Mouse (Mus musculus) stomach, embryonic 14.5 days (tissue): ENCODE results near the gene Slc45a2. TPM values are rescaled to one million over a fixed set of nuclear protein-coding genes. Genes with fewer than 3 reads are reported as not detected.

ENCODE experiments used
- ATAC-seq: fragments of 200-750 bp; cut with Nextera tagmentation; 2 replicates; pipeline ENCODE4 v1.8.0; 2017; ENCODE audit warnings: low read depth, moderate TSS enrichment; ENCODE audit not compliant: insufficient number of reproducible peaks, insufficient read depth, low FRiP score
- H3K27ac ChIP-seq: fragments of 300-500 bp; sonication (generic); 2 replicates; pipeline ENCODE4 v1.5.1; 2014; ENCODE audit warnings: mild to moderate bottlenecking, low read length, moderate library complexity, mixed read lengths
- H3K27me3 ChIP-seq: fragments of 300-500 bp; sonication (generic); 2 replicates; pipeline ENCODE4 v1.6.1; 2014; ENCODE audit warnings: low read length, control low read depth, mixed read lengths; ENCODE audit not compliant: control insufficient read depth, insufficient read depth
- H3K36me3 ChIP-seq: fragments of 300-500 bp; sonication (generic); 2 replicates; pipeline ENCODE4 v1.6.1; 2014; ENCODE audit warnings: mild to moderate bottlenecking, control low read depth, low read length, moderate library complexity, mixed read lengths; ENCODE audit not compliant: control insufficient read depth, insufficient read depth
- H3K4me1 ChIP-seq: fragments of 300-500 bp; sonication (generic); 2 replicates; pipeline ENCODE4 v1.6.1; 2014; ENCODE audit warnings: low read length, control low read depth, mixed read lengths; ENCODE audit not compliant: control insufficient read depth, insufficient read depth
- H3K4me2 ChIP-seq: fragments of 300-500 bp; sonication (generic); replicated peaks from 2 replicates; pipeline ENCODE4 v1.6.1; 2014; ENCODE audit warnings: low read depth, low read length, control low read depth
- H3K4me3 ChIP-seq: fragments of 300-500 bp; sonication (generic); 2 replicates; pipeline ENCODE4 v1.5.1; 2014; ENCODE audit warnings: low read depth, low read length, control low read depth
- H3K9ac ChIP-seq: fragments of 300-500 bp; sonication (generic); replicated peaks from 2 replicates; pipeline ENCODE4 v1.6.1; 2014; ENCODE audit warnings: low read depth, mild to moderate bottlenecking, control low read depth, low read length, moderate library complexity, mixed read lengths
- H3K9me3 ChIP-seq: fragments of 300-500 bp; sonication (generic); 2 replicates; pipeline ENCODE4 v1.6.1; 2016; ENCODE audit warnings: low read depth, low read length, control low read depth; ENCODE audit not compliant: control insufficient read depth
- WGBS: fragments of 180-500 bp; shearing (Covaris S2); extraction: QIAGEN DNeasy Blood & Tissue Kit; methylation state at CpG from one replicate; pipeline ENCODE4 v1.1.7; 2014; 5-methylcytosine and 5-hydroxymethylcytosine counted together
- polyA plus RNA-seq: library from polyadenylated mRNA; unstranded; fragments of >200 nt; fragmentation: Nextera tagmentation; extraction: Ambion mirVana; gene quantifications from 2 replicates; pipeline ENCODE4 v1.2.1, GENCODE M21; 2014

Gene Slc45a2
- polyA plus RNA-seq: not detected in 2 replicates

DNA sequence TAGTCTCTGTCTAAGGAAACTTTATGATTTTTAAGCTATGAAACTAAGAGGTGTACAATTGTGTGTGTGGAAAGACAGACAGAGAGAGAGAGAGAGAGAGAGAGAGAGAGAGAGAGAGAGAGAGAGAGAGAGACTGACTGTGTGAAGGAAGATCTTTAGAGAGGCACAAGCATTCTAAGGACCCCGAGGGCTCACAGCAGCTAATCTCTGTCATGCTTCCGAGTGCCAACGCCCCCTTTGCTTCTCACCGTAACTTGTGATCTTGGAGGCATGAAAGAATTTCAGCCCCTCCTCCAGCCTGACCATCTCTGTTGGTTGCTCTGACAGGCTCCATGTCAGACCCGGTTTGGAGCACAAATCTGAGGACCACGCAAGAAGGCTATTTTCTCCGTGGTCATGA is at the start of gene Slc45a2:
Gene Slc45a2 (plus strand): TSS at position 301 of the 400 bp plus-strand sequence.
- no peaks in the 10 kb centered on the region for H3K27me3 ChIP-seq
- H3K4me3 ChIP-seq: no peak within 1 kb of the TSS
- no peaks in the 10 kb centered on the region for H3K4me1 ChIP-seq
- WGBS: 56% methylated on average over 7 of the region's 7 CpGs
- no peak within 1 kb of the TSS for H3K27ac ChIP-seq
- H3K4me2 ChIP-seq: no peak within 1 kb of the TSS
- no peak for ATAC-seq
- no peaks in the 10 kb centered on the region for H3K9me3 ChIP-seq
- no peaks in the 10 kb centered on the region; the same call in 1 of the 2 replicates for H3K36me3 ChIP-seq
- no peak within 1 kb of the TSS for H3K9ac ChIP-seq

DNA sequence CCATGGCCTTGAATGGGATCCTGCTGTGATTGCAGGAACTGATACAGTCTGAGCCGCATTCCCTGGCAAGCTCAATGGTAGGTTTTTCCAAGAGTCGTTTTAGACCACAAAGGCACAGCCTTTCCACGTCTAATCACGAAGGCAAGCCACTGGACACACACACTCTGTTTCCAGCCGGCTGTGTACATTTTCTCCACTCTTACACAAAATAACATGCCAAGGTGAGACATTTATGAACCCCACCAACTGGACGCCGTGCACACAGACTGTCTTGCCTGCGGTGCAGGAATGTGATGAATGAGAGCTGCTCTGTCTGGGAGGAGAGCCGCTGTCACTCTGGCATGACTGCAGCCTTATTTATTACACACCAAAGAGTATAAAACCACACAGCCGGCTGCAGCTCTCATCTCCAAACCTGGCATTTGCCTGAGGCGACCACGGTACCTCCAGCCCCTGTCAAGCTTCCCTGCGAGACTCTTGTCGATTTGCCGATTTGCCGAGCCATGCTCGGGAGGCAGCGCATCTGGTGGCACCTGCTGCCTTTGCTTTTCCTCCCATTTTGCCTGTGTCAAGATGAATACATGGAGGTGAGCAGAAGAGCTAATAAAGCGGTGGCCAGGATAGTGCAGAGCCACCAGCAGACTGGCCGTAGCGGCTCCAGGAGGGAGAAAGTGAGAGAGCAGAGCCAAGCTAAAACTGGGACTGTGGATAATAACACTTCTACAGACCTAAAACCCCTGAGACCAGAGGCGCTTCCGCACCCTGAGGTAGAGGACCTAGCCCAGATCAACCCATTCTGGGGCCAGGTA is 48.4 kb upstream of the Slc45a2 start, which contains the start of gene C1qtnf3:
Gene C1qtnf3 (plus strand): TSS at position 382 of the 809 bp plus-strand sequence.
- no peak within 1 kb of the TSS for H3K27ac ChIP-seq
- H3K36me3 ChIP-seq: no peaks in the 10 kb centered on the region
- no peak within 1 kb of the TSS for H3K9ac ChIP-seq
- no peaks in the 10 kb centered on the region for H3K9me3 ChIP-seq
- no peaks in the 10 kb centered on the region for H3K27me3 ChIP-seq
- no peak within 1 kb of the TSS for H3K4me3 ChIP-seq
- no peak for ATAC-seq
- no peak within 1 kb of the TSS for H3K4me2 ChIP-seq
- no peaks in the 10 kb centered on the region for H3K4me1 ChIP-seq
- whole genome bisulfite sequencing: 53% methylated on average over 23 of the region's 23 CpGs

DNA sequence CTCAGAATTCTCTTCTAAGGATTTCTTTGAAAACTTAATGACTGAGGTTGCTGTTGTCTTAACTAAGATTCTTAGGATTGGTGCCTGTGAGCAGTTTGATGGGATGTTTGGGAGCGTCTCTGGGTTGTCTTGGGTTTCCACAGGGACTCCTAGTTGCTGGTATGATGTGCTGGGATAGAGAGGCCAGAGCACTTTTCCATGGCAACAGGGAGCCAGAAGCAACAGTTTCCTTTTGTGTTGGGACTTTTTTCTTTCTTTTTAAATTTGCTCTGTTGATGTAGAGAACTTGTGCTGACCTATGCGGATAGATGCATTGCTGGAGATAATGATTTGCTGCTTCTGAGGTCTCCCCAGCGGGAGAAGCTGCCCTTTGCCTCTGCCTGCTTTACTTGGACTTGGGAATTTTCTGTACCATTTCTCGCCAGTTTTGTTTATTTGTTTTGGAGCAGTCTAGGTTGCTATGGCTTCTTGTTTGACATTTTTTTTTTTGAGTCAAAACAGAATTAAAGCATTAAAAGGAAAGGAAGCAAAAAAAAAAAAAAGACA is 47.7 kb upstream of the Slc45a2 start:
- no peaks in the 10 kb centered on the region for H3K4me1 ChIP-seq
- H3K9me3 ChIP-seq: no peaks in the 10 kb centered on the region
- H3K27ac ChIP-seq: no peak overlapping the region
- H3K36me3 ChIP-seq: no peaks in the 10 kb centered on the region
- no peak overlapping the region for H3K4me3 ChIP-seq
- WGBS: 50% methylated on average over 4 of the region's 4 CpGs
- H3K4me2 ChIP-seq: no peak overlapping the region
- ATAC-seq: no peak
- no peak overlapping the region for H3K9ac ChIP-seq
- H3K27me3 ChIP-seq: no peaks in the 10 kb centered on the region

DNA sequence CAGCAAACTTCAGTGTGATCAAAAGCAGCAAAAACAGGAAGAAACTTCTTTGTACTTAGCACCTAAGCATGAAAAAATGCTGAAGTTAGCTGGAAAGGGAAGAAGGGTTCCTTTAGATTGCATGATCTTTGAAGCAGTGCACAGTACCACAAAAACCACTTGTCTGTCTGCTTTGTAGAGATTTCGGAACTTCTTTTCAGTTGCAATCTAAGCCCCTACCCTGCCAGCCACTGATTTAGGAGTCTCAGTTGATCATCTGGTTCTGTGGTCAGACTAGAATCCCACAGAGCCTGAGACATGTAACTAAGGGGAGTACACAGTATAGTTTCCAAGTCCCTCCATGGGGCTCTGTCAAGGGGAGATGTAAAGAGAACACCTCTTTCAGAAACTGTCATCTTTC is 47.1 kb upstream of the Slc45a2 start:
- Histone ChIP-seq H3K27me3 (no peaks in the 10 kb centered on the region), H3K4me1 (no peaks in the 10 kb centered on the region), H3K9me3 (no peaks in the 10 kb centered on the region), H3K4me3 (no peak overlapping the region), H3K27ac (no peak overlapping the region), H3K4me2 (no peak overlapping the region), H3K36me3 (no peaks in the 10 kb centered on the region), H3K9ac (no peak overlapping the region)
- 92% methylated on average over 1 of the region's 1 CpGs for WGBS
- ATAC-seq: no peak

DNA sequence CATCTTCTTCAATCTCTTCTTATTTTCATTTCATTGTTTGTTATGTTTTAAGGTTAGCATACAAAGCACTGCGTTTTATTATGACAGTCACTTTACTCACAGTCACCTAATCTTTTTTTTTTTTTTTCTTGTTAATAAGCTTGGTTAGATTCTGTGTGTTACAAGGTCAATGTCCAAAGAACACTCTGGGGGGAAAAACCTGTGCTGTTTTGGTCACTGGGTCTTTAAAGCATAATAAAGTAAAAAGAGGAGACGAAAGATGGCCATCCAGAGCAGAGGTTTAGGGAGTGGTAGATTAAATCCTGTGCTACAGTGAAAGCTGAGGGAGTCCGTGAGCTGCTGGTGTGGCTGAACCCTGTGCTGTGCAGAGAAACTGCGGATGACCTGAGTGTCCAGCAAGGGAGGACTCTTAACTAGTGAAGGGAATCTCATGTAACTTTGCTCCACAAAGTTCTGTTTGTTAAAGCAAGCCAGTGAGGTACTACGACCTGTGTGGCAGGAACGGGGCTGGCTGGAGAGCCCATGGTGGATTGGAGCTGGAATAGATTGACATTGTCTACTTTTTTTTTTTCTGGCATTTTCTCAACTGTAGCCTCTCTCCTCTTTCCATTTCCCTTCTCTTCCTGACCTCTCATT is 46.0 kb upstream of the Slc45a2 start:
- ATAC-seq: no peak
- no peak overlapping the region for H3K4me3 ChIP-seq
- H3K27me3 ChIP-seq: no peaks in the 10 kb centered on the region
- H3K9ac ChIP-seq: no peak overlapping the region
- no peak overlapping the region for H3K4me2 ChIP-seq
- 88% methylated on average over 6 of the region's 6 CpGs for WGBS
- H3K36me3 ChIP-seq: no peaks in the 10 kb centered on the region
- no peak overlapping the region for H3K27ac ChIP-seq
- H3K4me1 ChIP-seq: no peaks in the 10 kb centered on the region
- H3K9me3 ChIP-seq: no peaks in the 10 kb centered on the region

DNA sequence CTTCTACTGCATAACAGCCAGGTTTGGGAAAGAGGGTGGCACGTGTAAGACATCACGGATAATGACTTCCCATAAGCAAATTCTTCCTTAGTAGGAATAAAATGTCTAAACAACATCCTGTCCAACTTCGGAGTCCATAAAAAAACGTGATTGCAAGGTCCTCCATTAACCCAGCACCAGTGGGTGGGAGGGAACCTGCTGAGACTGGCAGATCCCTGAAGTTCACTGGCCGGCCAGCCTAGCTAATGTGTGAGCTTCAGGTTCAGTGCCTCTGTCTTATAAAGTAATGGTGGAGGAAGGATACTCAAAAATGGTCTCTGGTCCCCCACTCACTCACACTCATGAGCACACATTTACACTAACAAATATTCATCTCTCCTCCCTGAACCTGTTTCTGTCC is 45.4 kb upstream of the Slc45a2 start:
- H3K9ac ChIP-seq: no peak overlapping the region
- H3K4me1 ChIP-seq: no peaks in the 10 kb centered on the region
- no peaks in the 10 kb centered on the region for H3K9me3 ChIP-seq
- no peaks in the 10 kb centered on the region for H3K27me3 ChIP-seq
- no peak for ATAC-seq
- WGBS: 62% methylated on average over 5 of the region's 5 CpGs
- H3K4me2 ChIP-seq: no peak overlapping the region
- no peak overlapping the region for H3K4me3 ChIP-seq
- H3K27ac ChIP-seq: no peak overlapping the region
- H3K36me3 ChIP-seq: no peaks in the 10 kb centered on the region

DNA sequence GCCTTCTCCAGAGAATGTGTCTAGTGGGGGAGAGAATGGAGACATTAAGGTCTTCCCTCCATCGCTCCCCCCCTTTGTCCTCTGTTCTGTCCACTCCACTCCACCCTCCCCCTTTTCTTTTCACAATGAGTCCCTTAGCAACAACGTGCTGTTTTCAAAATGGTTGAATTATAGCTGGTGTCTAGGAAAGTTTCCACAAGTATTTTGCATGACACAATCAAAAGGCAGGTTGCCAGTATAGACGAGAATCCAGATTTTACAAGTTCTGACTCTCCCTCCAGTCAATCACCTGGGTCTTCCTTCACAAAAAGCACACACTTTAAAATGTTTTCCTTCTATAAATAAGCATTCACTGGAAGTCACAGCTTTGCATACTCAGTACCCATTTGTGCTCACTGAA is 43.8 kb upstream of the Slc45a2 start:
- H3K27ac ChIP-seq: no peak overlapping the region
- H3K27me3 ChIP-seq: no peaks in the 10 kb centered on the region
- H3K4me2 ChIP-seq: no peak overlapping the region
- H3K4me3 ChIP-seq: no peak overlapping the region
- no peak for ATAC-seq
- WGBS: 53% methylated on average over 3 of the region's 3 CpGs
- no peak overlapping the region for H3K9ac ChIP-seq
- no peaks in the 10 kb centered on the region for H3K36me3 ChIP-seq
- no peaks in the 10 kb centered on the region for H3K4me1 ChIP-seq
- H3K9me3 ChIP-seq: no peaks in the 10 kb centered on the region

DNA sequence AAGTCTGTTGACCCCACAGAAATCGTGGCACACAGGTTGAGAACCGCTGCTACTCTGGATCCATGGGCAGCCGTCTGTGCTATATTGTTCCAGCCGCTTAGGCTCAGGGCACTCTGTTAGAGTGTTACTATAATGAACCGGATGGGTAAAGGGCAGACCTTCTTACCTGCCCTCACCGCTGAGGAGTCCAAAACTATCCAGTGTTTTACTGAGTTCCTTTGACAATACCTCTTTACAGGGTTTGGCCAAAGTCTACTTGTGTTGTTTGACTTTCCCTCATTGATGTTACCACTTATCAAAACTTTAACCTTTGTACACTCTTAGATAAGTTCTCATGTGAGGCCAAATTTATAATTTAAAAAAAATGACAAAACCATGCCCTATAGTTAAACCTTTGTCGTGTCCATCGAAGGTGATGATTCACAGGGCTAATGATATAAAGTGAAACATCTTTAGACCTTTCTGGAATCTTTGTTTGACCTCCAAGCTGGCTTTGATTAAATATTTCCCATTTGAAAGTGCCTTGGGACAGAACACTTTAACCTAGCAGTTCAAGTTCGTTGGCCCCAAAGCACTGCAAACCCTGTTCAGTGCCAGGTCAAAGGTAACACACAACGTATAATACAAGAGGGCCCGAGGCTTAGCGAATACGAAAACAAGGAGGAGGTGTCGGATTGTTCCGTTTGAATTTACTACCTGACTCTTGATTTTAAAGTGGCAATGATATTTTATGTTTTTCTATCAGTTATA is 41.1 kb upstream of the Slc45a2 start:
- no peaks in the 10 kb centered on the region for H3K27me3 ChIP-seq
- WGBS: 84% methylated on average over 15 of the region's 15 CpGs
- H3K9ac ChIP-seq: no peak overlapping the region
- H3K36me3 ChIP-seq: no peaks in the 10 kb centered on the region
- no peak for ATAC-seq
- H3K27ac ChIP-seq: no peak overlapping the region
- H3K9me3 ChIP-seq: no peaks in the 10 kb centered on the region
- H3K4me3 ChIP-seq: no peak overlapping the region
- no peak overlapping the region for H3K4me2 ChIP-seq
- no peaks in the 10 kb centered on the region for H3K4me1 ChIP-seq
